Mouse (Mus musculus) midbrain, embryonic 15.5 days (tissue): Measurements from ENCODE around the gene 1700022I11Rik. TPM values are rescaled to one million over a fixed set of nuclear protein-coding genes. Genes with fewer than 3 reads are reported as not detected.
"Not testable (repeated sequence)": the region's sequence is repeated elsewhere in the genome, so short reads cannot be mapped to it uniquely, and the experiment has no call there.

Experiments
- ATAC-seq: fragments of 200-750 bp; cut with Nextera tagmentation; replicated peaks from 2 replicates; pipeline ENCODE4 v1.8.0; 2017; ENCODE audit warnings: moderate TSS enrichment
- H3K27ac ChIP-seq: fragments of 300-500 bp; sonication (generic); 2 replicates; pipeline ENCODE4 v1.5.1; 2015; ENCODE audit warnings: mild to moderate bottlenecking, inconsistent platforms
- H3K27me3 ChIP-seq: fragments of 300-500 bp; sonication (generic); replicated peaks from 2 replicates; pipeline ENCODE4 v1.6.1; 2015; ENCODE audit warnings: inconsistent platforms
- H3K36me3 ChIP-seq: fragments of 300-500 bp; sonication (generic); replicated peaks from 2 replicates; pipeline ENCODE4 v1.6.1; 2015; ENCODE audit warnings: inconsistent platforms
- H3K4me1 ChIP-seq: fragments of 300-500 bp; sonication (generic); 2 replicates; pipeline ENCODE4 v1.6.1; 2015; ENCODE audit warnings: inconsistent platforms
- H3K4me2 ChIP-seq: fragments of 300-500 bp; sonication (generic); 2 replicates; pipeline ENCODE4 v1.6.1; 2015; ENCODE audit warnings: inconsistent platforms, mild to moderate bottlenecking, moderate library complexity
- H3K4me3 ChIP-seq: fragments of 300-500 bp; sonication (generic); 2 replicates; pipeline ENCODE4 v1.5.1; 2015; ENCODE audit warnings: mild to moderate bottlenecking, inconsistent platforms
- H3K9ac ChIP-seq: fragments of 300-500 bp; sonication (generic); 2 replicates; pipeline ENCODE4 v1.6.1; 2015; ENCODE audit warnings: mild to moderate bottlenecking, inconsistent platforms
- H3K9me3 ChIP-seq: fragments of 300-500 bp; sonication (generic); 2 replicates; pipeline ENCODE4 v1.6.1; 2016; ENCODE audit warnings: inconsistent platforms
- WGBS: fragments of 180-500 bp; shearing (Covaris S2); methylation state at CpG from one replicate; pipeline ENCODE4 v1.1.7; 2015; ENCODE audit warnings: mixed read lengths; 5-methylcytosine and 5-hydroxymethylcytosine counted together
- polyA plus RNA-seq: library from polyadenylated mRNA; unstranded; fragments of >200 nt; fragmentation: Nextera tagmentation; extraction: Ambion mirVana; gene quantifications from 2 replicates; pipeline ENCODE4 v1.2.1, GENCODE M21; 2015

The 1700022I11Rik gene
- polyA plus RNA-seq, 1 experiment from 2014 or later, result 0.50 TPM

DNA sequence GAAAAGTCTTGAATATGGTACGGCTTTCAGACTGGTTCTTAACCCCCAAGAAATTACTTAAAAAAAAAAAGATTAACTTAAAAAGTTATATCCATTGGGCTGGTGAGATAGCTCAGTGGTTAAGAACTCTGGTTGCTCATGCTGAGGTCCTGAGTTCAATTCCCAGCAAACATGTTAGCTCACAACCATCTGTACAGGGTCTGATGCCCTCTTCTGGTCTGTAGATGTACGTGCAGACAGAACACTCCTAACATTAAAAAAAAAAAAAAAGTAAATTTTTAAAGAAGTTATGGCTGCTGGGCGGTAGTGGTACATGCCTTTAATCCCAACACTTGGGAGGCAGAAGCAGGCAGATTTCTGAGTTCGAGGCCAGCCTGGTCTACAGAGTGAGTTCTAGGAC, 8.7 kb downstream of the 1700022I11Rik start:
- no peak for ATAC-seq
- Histone ChIP-seq H3K27ac (no peak overlapping the region), H3K4me2 (no peak overlapping the region), H3K36me3 (peaks cover 21% of the 10 kb centered on the region), H3K4me1 (no peaks in the 10 kb centered on the region), H3K9ac (no peak overlapping the region), H3K9me3 (no peaks in the 10 kb centered on the region), H3K4me3 (no peak overlapping the region), H3K27me3 (no peaks in the 10 kb centered on the region)
- 92% methylated on average over 4 of the region's 4 CpGs for WGBS

DNA sequence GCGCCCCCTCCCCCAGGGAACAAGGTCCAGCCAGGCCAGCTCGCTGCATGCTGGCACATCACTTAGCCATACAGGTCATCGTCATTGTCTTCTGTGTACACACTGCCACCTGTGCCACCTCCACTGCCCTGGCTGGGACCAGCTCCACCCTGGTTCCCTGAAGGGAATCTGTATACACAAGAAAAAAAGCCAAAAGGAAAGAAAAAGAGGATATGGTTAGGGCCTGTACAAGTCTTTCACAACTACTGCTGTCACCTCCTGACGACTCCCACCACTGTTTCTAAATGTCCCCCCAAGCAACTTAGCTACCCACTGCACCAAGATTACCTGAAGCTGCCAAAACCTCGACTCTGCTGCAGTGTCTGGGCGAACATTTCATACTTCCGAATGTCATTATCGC, 11.1 kb downstream of the 1700022I11Rik start:
- not testable (repeated sequence) for H3K9me3 ChIP-seq, H3K27ac ChIP-seq, H3K4me2 ChIP-seq, H3K27me3 ChIP-seq, H3K9ac ChIP-seq, H3K4me3 ChIP-seq, ATAC-seq, H3K4me1 ChIP-seq
- 84% methylated on average over 8 of the region's 8 CpGs for WGBS
- H3K36me3 ChIP-seq, result peaks cover 43% of the 10 kb centered on the region

DNA sequence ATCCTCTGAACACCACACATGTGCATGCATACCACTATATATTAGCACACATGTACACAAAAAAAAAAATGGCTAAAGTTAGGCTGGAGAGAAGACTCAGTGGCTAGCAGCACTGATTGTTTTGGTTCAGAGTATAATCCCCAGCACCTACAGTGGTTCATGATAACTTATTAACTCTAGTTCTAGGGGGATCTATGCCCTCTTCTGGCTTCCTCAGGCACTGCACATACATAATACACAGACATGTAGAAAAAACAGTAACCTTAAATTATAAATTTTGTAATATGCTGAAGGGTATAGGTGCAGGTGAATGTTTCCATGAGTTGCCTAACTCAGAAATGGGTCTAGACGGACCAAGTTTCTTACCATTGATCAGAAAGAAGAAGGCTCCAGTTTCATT, 18.9 kb downstream of the 1700022I11Rik start:
- H3K9ac ChIP-seq, result no peak overlapping the region
- H3K4me3 ChIP-seq, result no peak overlapping the region
- 85% methylated on average over 1 of the region's 1 CpGs for WGBS
- H3K27ac ChIP-seq, result no peak overlapping the region
- no peaks in the 10 kb centered on the region for H3K9me3 ChIP-seq
- H3K36me3 ChIP-seq, result peaks cover 92% of the 10 kb centered on the region
- no peaks in the 10 kb centered on the region for H3K27me3 ChIP-seq
- no peak overlapping the region for H3K4me2 ChIP-seq
- ATAC-seq, result no peak
- no peaks in the 10 kb centered on the region for H3K4me1 ChIP-seq

DNA sequence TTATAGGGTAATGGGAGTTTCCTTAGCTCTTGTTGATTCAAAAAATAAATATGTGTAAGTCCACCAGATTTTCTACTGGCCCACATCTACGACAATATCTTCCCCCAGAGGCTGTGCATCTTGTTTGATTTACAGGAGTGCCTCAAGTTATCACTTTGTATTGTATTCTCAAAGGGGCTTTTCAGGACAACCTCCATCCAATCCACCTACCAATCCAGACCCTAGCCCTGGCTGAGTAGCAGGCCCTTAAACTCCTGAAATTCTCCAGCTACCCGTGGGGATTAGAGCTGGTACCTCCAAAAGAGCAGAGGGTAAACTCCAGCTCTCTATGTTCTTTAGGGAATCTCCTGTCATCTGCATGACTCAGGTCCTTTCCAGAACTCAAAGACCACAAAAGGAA, 28.6 kb downstream of the 1700022I11Rik start:
- no peaks in the 10 kb centered on the region for H3K27me3 ChIP-seq
- H3K4me2 ChIP-seq, result peak overlapping the region; percentile 63
- no peaks in the 10 kb centered on the region for H3K9me3 ChIP-seq
- H3K36me3 ChIP-seq, result peaks cover 16% of the 10 kb centered on the region
- H3K4me3 ChIP-seq, result peak overlapping the region; percentile 88
- no peak for ATAC-seq
- peaks cover 27% of the 10 kb centered on the region for H3K4me1 ChIP-seq
- peak overlapping the region; percentile 23; the same call in 1 of the 2 replicates for H3K9ac ChIP-seq
- H3K27ac ChIP-seq, result no peak overlapping the region
- 64% methylated on average over 2 of the region's 2 CpGs for WGBS

DNA sequence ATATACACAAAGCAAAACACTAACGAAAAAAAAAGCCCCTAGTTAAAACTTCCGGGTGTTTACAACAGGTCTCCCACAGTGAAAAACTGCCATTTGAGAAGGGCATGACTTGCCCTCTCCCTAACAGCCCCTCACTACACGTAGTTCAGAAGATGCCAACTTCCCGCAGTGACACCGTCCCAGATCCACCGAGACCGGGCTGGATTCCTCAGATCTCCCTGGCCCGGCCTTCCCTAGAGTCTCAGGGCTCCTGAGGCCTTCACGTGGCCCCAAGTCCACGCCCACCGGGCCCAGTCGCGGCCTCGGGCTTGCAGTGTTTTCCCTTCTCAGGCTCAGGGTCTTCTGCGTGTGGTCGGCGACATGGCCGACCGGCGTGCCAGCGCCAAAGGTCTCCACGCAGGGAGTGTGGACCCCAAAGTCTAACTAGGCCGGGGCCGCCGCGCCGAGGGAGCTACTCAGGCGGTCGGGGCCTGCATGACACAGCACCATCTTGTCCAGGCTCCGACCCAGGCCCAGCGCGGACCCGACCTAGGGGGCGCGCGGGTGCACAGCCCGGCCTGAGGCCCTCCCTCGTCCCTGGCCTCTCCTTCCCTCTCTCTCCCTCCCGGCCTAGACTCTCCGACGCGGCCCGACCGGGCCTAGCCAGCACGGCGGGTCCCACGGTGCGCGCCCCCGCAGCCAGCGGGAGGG, 30.2 kb downstream of the 1700022I11Rik start:
- Histone ChIP-seq H3K27me3 (no peaks in the 10 kb centered on the region), H3K9ac (peak overlapping the region; percentile 90), H3K9me3 (no peaks in the 10 kb centered on the region), H3K4me1 (peaks cover 27% of the 10 kb centered on the region), H3K27ac (peak overlapping the region; percentile 95), H3K36me3 (peaks cover under 1% of the 10 kb centered on the region), H3K4me2 (peak overlapping the region; percentile 63), H3K4me3 (peak overlapping the region; percentile 88)
- peak; percentile 83 for ATAC-seq
- under 1% methylated on average over 51 of the region's 51 CpGs for WGBS

DNA sequence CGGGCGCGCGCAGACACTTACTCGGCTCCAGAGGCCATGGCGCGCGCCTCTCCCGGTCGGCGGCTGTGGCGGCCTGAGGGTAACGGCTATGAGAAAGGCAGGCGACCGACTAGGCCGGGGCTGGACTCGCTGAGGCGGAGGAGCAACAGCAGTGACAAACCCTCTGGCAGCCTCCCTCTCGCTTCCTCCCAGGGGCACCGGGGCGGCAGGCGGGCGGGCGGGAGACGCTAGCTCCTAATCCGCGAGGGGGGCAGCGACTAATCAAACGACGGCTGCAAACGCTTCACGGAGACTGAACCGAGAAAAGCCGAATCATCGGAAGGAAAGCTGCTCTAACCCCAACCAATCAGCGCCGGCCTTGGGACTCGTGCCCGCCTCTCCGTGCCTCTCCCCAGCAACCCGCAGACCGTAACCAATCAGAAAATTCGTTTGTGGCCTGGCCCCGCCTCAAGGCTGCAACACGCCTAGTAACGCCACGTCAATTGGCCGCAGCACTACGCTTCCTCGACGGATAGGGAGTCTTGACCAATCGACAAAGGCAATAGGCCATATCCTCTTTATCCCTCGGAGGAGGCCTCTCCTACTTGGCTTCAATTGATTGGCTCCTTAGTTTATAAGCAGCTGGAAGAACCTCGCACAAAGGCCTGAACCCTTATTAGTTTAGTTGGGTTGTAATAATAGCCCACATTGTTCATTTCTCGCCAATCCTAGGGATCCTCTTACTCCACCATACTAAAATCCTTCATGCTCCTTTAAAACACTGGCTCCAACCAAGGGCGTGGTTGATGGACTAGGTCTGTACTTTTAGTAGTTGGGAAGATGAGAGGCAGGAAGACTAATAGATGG, 31.0 kb downstream of the 1700022I11Rik start, which contains the start of gene Vcp:
Gene Vcp (minus strand): TSS at position 367 of the 846 bp plus-strand sequence.
- not testable (repeated sequence) for H3K27me3 ChIP-seq, H3K36me3 ChIP-seq, H3K9me3 ChIP-seq
- 1% methylated on average over 55 of the region's 56 CpGs for WGBS
- Histone ChIP-seq H3K4me1 (peaks cover 27% of the 10 kb centered on the region), H3K9ac (peak within 1 kb of the TSS; percentile 90), H3K27ac (peak within 1 kb of the TSS; percentile 95), H3K4me3 (peak within 1 kb of the TSS; percentile 88), H3K4me2 (peak within 1 kb of the TSS; percentile 63)
- peak; percentile 99 for ATAC-seq

DNA sequence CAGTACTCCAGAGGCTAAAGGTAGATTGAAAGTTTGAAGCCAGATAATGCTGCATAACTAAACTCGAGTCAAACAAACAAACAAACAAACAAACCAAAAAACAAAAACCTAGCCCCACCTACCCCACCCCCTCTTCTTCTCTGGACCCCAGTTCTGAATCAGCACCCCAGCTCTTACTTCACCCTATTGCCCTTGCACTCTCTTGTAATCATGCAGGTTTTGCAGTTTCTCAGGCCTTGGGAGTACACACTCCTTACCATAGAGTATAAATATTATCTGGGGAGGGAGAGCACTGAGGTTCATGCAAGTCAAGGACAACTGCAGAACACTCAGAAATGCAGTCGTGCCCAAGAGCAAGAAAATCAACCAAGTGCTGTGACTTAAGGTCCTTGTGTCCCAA, 31.9 kb downstream of the 1700022I11Rik start:
- no peaks in the 10 kb centered on the region for H3K9me3 ChIP-seq
- peak overlapping the region; percentile 95 for H3K27ac ChIP-seq
- H3K4me2 ChIP-seq, result no peak overlapping the region
- no peaks in the 10 kb centered on the region for H3K27me3 ChIP-seq
- 81% methylated on average over 2 of the region's 2 CpGs for WGBS
- ATAC-seq, result no peak
- H3K9ac ChIP-seq, result no peak overlapping the region
- no peaks in the 10 kb centered on the region for H3K36me3 ChIP-seq
- no peak overlapping the region for H3K4me3 ChIP-seq
- H3K4me1 ChIP-seq, result peaks cover 27% of the 10 kb centered on the region

DNA sequence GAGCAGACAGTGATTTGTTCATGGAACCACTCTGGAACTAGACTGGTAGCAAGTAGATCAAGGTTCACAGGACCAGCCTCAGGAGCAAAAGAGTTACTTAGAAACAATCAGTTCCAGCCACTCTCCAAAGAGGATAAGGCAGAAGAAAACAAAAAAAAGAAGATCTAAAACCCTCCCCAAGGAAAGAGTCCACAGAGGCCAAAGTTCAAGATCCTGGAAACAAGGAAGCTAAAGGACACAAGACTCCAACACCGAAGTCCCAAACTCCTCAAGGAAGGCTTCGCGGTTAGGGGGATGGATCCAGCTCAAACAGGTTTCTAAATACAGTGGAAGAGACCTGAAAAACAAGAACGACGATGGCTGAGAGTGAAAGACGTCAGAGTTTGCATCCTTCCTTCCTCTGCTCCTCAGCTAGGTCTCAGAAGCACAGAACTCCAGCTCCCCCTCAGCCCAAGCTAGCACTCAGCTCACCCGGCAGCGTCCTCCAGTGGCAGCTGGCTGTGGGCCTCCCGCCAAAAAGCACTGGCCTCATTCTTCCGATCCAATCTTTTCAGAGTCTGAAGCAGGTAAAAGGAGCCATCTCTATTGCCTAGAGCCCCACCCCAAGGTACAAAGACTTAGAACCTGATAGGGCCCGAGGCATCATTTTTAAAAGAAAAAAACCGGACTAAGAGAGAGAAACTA, 33.5 kb downstream of the 1700022I11Rik start:
- H3K9me3 ChIP-seq, result no peaks in the 10 kb centered on the region
- no peaks in the 10 kb centered on the region for H3K27me3 ChIP-seq
- H3K36me3 ChIP-seq, result no peaks in the 10 kb centered on the region
- no peak overlapping the region for H3K4me2 ChIP-seq
- H3K4me3 ChIP-seq, result no peak overlapping the region
- no peak overlapping the region for H3K9ac ChIP-seq
- WGBS, result 74% methylated on average over 12 of the region's 12 CpGs
- no peak for ATAC-seq
- H3K27ac ChIP-seq, result no peak overlapping the region
- H3K4me1 ChIP-seq, result peaks cover 15% of the 10 kb centered on the region

DNA sequence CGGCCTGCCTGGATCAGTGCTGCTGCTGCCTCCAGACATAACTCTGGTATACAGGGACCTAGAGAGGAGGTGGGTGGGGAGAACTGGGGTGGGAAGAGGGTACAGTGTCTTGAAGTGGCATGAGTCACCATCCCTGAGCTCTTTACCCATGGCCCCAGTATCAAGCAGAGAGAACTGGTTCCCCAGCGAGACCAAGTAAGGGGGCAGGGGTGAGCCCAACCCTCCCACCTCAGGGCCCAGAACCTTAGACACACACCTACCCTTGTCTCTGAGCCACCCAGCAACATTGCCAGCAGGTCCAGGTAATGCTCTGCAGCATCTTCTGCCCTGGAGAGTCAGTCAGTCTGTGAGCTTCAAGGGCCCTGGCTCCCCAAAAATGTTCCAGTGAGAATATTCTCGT, 35.5 kb downstream of the 1700022I11Rik start:
- Histone ChIP-seq H3K27me3 (no peaks in the 10 kb centered on the region), H3K27ac (no peak overlapping the region), H3K9me3 (no peaks in the 10 kb centered on the region), H3K9ac (no peak overlapping the region), H3K4me3 (no peak overlapping the region), H3K36me3 (no peaks in the 10 kb centered on the region), H3K4me1 (peaks cover 12% of the 10 kb centered on the region), H3K4me2 (no peak overlapping the region)
- WGBS, result 100% methylated on average over 3 of the region's 3 CpGs
- ATAC-seq, result no peak

DNA sequence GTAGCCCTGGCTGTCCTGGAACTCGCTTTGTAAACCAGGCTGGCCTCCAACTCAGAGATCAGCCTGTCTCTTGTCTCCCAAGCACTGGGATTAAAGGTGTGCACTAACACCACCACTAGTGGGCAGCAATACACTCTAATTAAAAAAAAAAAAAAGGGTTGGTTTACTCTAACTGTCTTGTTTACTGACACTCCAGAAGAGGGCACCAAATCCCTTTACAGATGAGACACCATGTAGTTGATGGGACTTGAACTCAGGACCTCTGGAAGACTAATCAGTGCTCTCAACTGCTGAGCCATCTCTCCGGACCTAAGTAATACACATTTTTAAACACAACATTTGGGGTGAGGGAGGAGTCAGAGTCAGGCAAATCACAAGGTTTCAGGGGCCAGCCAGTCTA, 36.4 kb downstream of the 1700022I11Rik start:
- Histone ChIP-seq H3K27ac (no peak overlapping the region), H3K9me3 (no peaks in the 10 kb centered on the region), H3K4me2 (no peak overlapping the region), H3K4me1 (peaks cover 13% of the 10 kb centered on the region), H3K4me3 (no peak overlapping the region), H3K36me3 (no peaks in the 10 kb centered on the region), H3K27me3 (no peaks in the 10 kb centered on the region), H3K9ac (no peak overlapping the region)
- ATAC-seq, result no peak
- WGBS, result 61% methylated on average over 2 of the region's 2 CpGs

DNA sequence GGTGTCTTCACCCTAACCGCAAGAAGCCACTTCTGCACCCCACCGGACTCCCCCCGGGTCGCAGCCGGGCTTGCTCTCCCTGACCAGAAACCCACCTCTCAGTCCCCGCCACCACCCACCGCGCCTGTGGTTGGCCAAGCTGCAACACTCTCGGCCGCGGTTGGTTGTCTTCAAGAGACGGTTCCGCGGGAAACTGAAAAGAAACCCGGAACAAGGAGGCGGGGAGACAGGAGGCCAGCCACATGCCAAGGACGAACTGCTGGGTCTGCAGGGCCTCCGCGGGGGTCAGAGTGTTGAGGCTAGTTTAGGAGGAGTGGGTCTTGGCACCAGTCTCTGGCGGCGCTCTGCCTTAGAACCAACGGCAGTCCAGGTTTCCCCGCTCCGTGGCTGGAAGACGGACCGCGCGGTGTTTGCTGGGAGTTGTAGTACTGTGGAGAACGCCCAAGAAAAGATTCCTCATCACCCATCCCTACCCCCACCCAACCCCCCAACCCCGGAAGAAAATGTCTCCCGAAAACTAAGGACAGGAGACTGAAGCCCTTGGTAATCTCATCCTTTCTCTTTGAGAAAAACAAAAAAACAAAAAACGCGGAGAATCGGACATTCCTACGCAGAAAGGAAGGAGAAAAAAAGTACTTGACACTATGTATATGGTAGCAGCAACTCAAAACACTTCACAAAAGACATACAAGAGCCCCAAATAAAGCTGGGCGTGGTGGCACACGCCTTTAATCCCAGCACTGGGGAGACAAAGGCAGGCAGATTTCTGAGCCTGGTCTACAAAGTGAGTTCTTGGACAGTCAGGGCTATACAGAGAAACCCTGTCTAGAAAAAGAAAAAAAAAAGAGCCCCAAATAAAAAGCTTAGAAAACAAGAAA, 41.0 kb downstream of the 1700022I11Rik start, which contains the start of gene Fancg:
Gene Fancg (minus strand): TSS at position 346 of the 878 bp plus-strand sequence.
- peak within 1 kb of the TSS; percentile 84 for H3K4me3 ChIP-seq
- peak within 1 kb of the TSS; percentile 88 for H3K4me2 ChIP-seq
- peak; percentile 93 for ATAC-seq
- peaks cover 14% of the 10 kb centered on the region for H3K4me1 ChIP-seq
- no peaks in the 10 kb centered on the region for H3K36me3 ChIP-seq
- H3K9me3 ChIP-seq, result no peaks in the 10 kb centered on the region
- H3K27ac ChIP-seq, result peak within 1 kb of the TSS; percentile 67
- H3K9ac ChIP-seq, result peak within 1 kb of the TSS; percentile 56
- under 1% methylated on average over 37 of the region's 37 CpGs for WGBS
- no peaks in the 10 kb centered on the region for H3K27me3 ChIP-seq
